22 mouse cellular contexts compared by ENCODE assay signal in genomic region chr19:48864151-48864740, GRCm38 (mm10).
DNase-seq lines count a peak whose midpoint lies in the region; ATAC-seq and TF ChIP-seq lines count a peak whose summit lies in the region.
"Had no signal": no experiment of that assay in that cellular context is flagged by ENCODE, and none has a peak within 500 bp of the region (broad histone marks: within the 10 kb centered on the region; RNA-seq: fewer than 3 reads in every experiment).

No protein-coding gene starts in this region.

- H3K9ac ChIP-seq in kidney, embryonic 14.5 days (ENCODE audit: low read depth, low read length) = no peak overlapping the region
- no peak overlapping the region for H3K9ac ChIP-seq in kidney, postnatal 0 days (ENCODE audit: low read depth, low read length)
- H3K9ac ChIP-seq: embryonic facial prominence, embryonic 13.5 days; forebrain, embryonic 12.5 days; heart, embryonic 13.5 days; hindbrain, embryonic 13.5 days had no signal

- ATAC-seq in kidney, embryonic 14.5 days (ENCODE audit: low FRiP score, low TSS enrichment) = no peak
- no peak; the same call in 1 of the 2 replicates for ATAC-seq in kidney, postnatal 0 days (replicated peaks; ENCODE audit: low FRiP score, low read depth)
- ATAC-seq: activated CD4-positive, CD25-positive, alpha-beta regulatory T cell, adult 4 months; CD4-positive, CD25-positive, alpha-beta regulatory T cell, adult 4 months; forebrain, embryonic 16.5 days had no signal

- 60% methylated on average over 9 of the region's 9 CpGs for WGBS in kidney, embryonic 14.5 days
- WGBS in kidney, adult 2 months = 27% methylated on average over 9 of the region's 9 CpGs
- WGBS in kidney, postnatal 0 days = 44% methylated on average over 9 of the region's 9 CpGs

- no peak overlapping the region for H3K4me2 ChIP-seq in kidney, embryonic 14.5 days (replicated peaks; ENCODE audit: low read depth, low read length)
- H3K4me2 ChIP-seq in kidney, postnatal 0 days (ENCODE audit: low read length) = no peak overlapping the region
- H3K4me2 ChIP-seq: embryonic facial prominence, embryonic 13.5 days; forebrain, embryonic 12.5 days; heart, embryonic 13.5 days; hindbrain, embryonic 13.5 days had no signal

- no peak overlapping the region for H3K27ac ChIP-seq in kidney, embryonic 14.5 days (ENCODE audit: low read depth, low read length)
- peak overlapping the region; percentile 96; the same call in 1 of the 2 replicates for H3K27ac ChIP-seq in kidney, adult 2 months (ENCODE audit: insufficient read depth, low read depth, low read length)
- H3K27ac ChIP-seq in kidney, postnatal 0 days = no peak overlapping the region
- H3K27ac ChIP-seq: embryonic facial prominence, embryonic 13.5 days; forebrain, embryonic 12.5 days; heart, embryonic 13.5 days; hindbrain, embryonic 13.5 days had no signal

- no peak for TF ChIP-seq CTCF in kidney, adult 2 months (conservative IDR thresholded peaks at IDR 0.05; ENCODE audit: insufficient read depth, insufficient read length, low read depth, low read length)
- TF ChIP-seq CTCF in kidney, postnatal 0 days (IDR thresholded peaks at IDR 0.05; ENCODE audit: low read depth) = no peak

- peak; percentile 61 for DNase-seq in kidney, adult 11 months
- peak; percentile 93 for DNase-seq in kidney, adult 2 months
- peak; percentile 7 for DNase-seq in kidney, postnatal 0 days (ENCODE audit: low spot score)
- peak; percentile 48 to 84 for DNase-seq in kidney, postnatal 36 days
- no peak for DNase-seq in urinary bladder, postnatal 10 days (ENCODE audit: low spot score)
- no peak for DNase-seq in heart, postnatal 10 days
- DNase-seq in heart, adult 8-10 months (ENCODE audit: low spot score) = no peak
- DNase-seq: adrenal gland, postnatal 14 days; B cell, adult 2 months; cerebellum, adult 18-20 months; cerebellum, adult 9-11 months; cerebellum, postnatal 36 days; gastrocnemius, postnatal 14 days had no signal

- H3K4me1 ChIP-seq in kidney, embryonic 14.5 days (ENCODE audit: control insufficient read depth, insufficient read depth, low read length) = no peaks in the 10 kb centered on the region
- H3K4me1 ChIP-seq in kidney, adult 2 months (ENCODE audit: control insufficient read depth, insufficient read depth, low read length) = peaks cover 3% of the 10 kb centered on the region; the same call in 1 of the 2 replicates
- H3K4me1 ChIP-seq in kidney, postnatal 0 days (replicated peaks; ENCODE audit: insufficient read depth, low read length) = no peaks in the 10 kb centered on the region
- H3K4me1 ChIP-seq: embryonic facial prominence, embryonic 13.5 days; forebrain, embryonic 12.5 days; heart, embryonic 13.5 days; hindbrain, embryonic 13.5 days had no signal

- no peak overlapping the region for H3K4me3 ChIP-seq in kidney, embryonic 14.5 days (ENCODE audit: low read length)
- no peak overlapping the region for H3K4me3 ChIP-seq in kidney, adult 2 months (ENCODE audit: insufficient read depth, low read depth, low read length)
- H3K4me3 ChIP-seq in kidney, postnatal 0 days (replicated peaks; ENCODE audit: low read depth, low read length) = no peak overlapping the region
- H3K4me3 ChIP-seq: embryonic facial prominence, embryonic 13.5 days; forebrain, embryonic 12.5 days; heart, embryonic 13.5 days; hindbrain, embryonic 13.5 days had no signal

- H3K9me3 ChIP-seq in kidney, embryonic 14.5 days (ENCODE audit: control insufficient read depth, low read length) = no peaks in the 10 kb centered on the region
- H3K9me3 ChIP-seq in kidney, postnatal 0 days (replicated peaks; ENCODE audit: low read length) = no peaks in the 10 kb centered on the region
- H3K9me3 ChIP-seq: embryonic facial prominence, embryonic 13.5 days; forebrain, embryonic 12.5 days; heart, embryonic 13.5 days; hindbrain, embryonic 13.5 days had no signal

- no peaks in the 10 kb centered on the region for H3K27me3 ChIP-seq in kidney, embryonic 14.5 days (ENCODE audit: control insufficient read depth, insufficient read depth, low read length)
- H3K27me3 ChIP-seq in kidney, adult 2 months (replicated peaks; ENCODE audit: control insufficient read depth, insufficient read depth, low read length) = no peaks in the 10 kb centered on the region
- no peaks in the 10 kb centered on the region for H3K27me3 ChIP-seq in kidney, postnatal 0 days (ENCODE audit: insufficient read depth, low read length)
- H3K27me3 ChIP-seq: embryonic facial prominence, embryonic 13.5 days; forebrain, embryonic 12.5 days; heart, embryonic 13.5 days; hindbrain, embryonic 13.5 days had no signal

- intact Hi-C loops in heart, postnatal 10 days (cut with DNase I) = no loop called here

- H3K36me3 ChIP-seq in kidney, embryonic 14.5 days (ENCODE audit: control insufficient read depth, insufficient read depth, low read length) = no peaks in the 10 kb centered on the region
- no peaks in the 10 kb centered on the region for H3K36me3 ChIP-seq in kidney, adult 2 months (ENCODE audit: control insufficient read depth, insufficient read depth, low read length)
- no peaks in the 10 kb centered on the region for H3K36me3 ChIP-seq in kidney, postnatal 0 days (ENCODE audit: insufficient read depth, low read length)
- H3K36me3 ChIP-seq: embryonic facial prominence, embryonic 13.5 days; forebrain, embryonic 12.5 days; G1E; heart, embryonic 13.5 days; hindbrain, embryonic 13.5 days had no signal

- no peak for TF ChIP-seq POLR2A in kidney, adult 2 months (IDR thresholded peaks at IDR 0.05; ENCODE audit: low read depth, low read length)

Comparison
In these comparisons a context has a peak if more than half of its experiments do, and no peak if none do; other contexts are left out.
1. DNase-seq: peak in kidney, adult 11 months (single experiment), kidney, adult 2 months (single experiment), kidney, postnatal 0 days (single experiment) and kidney, postnatal 36 days (2 of 2); none in urinary bladder, postnatal 10 days (single experiment), heart, postnatal 10 days (0 of 2) and heart, adult 8-10 months (single experiment).